Mouse (Mus musculus): ENCODE measurements around the gene Susd1. TPM values are rescaled to one million over a fixed set of nuclear protein-coding genes. Genes with fewer than 3 reads are reported as not detected.

Susd1 gene
- polyA plus RNA-seq, 1 experiment from 2014 or later = 11.2 TPM

DNA sequence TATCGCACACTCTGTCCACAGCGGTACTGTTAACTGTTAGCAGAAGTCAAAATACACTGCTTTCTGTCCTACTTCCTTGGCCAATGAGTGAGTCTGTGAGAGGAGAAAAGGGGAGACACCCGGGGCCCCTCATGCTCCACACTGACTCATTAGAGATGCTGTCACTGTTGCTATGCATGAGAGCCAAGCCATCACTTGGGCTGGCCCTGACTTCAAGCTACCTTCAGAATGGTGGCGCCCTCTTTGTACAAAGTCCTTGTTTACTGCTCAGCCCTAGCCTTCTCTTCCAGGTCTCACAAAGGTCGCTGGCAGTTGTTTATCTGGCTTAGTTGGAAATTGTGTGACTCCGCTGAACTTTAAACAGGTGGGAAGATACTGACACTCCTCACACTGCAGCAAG lies 119.8 kb downstream of the Susd1 start:
- H3K9ac ChIP-seq = no peak overlapping the region
- no peaks in the 10 kb centered on the region for H3K27me3 ChIP-seq
- no peaks in the 10 kb centered on the region for H3K9me3 ChIP-seq (replicated peaks)
- H3K4me3 ChIP-seq (replicated peaks) = no peak overlapping the region
- 76% methylated on average over 6 of the region's 6 CpGs for WGBS (ENCODE audit: insufficient replicate concordance)
- DNase-seq (no peak), ATAC-seq (ENCODE audit: low read depth) (peak; percentile 38)
- peaks cover 28% of the 10 kb centered on the region for H3K4me1 ChIP-seq (replicated peaks)
- H3K36me3 ChIP-seq = peaks cover 28% of the 10 kb centered on the region
- peak overlapping the region; percentile 41; the same call in 1 of the 2 replicates for H3K27ac ChIP-seq
- H3K4me2 ChIP-seq = no peak overlapping the region

DNA sequence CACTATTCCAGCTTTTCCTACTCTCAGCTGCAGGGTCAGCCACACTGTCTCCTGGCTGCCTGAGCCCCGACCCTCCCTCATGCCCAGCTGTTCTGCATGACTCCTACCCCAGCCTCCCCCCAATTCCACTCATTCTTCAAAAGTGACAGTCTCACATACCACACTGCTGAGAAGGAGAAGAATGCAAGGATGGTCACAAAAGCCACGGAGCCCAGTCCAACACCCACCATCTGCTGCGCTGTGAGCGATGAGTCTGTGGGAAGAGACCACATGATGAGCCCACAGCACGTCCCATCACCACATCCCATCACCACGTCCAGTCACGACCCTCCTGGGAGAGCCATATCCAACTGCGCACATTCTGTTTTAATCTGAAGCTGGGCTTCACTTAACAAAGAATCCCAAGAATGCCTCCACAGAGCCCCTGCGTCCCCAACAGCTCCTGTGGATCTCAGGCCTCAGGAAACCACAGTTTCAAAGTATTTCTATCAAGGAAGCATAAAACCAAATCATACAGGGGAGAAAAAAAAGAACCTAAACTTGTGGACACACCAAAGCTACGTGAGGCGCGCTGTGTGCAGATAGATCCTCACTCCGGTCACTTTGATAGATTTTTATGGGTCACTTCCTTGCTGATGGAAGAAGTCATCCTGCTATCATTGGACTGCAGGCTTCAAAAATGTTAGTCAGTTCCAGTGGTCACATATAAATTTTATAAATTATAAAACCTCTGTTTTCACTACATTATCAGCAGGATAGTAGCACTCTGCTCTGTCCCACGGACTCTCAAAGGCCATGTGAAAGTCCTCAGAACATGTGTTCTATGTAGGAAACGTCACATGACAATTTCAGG lies 122.7 kb downstream of the Susd1 start:
- no peak overlapping the region for H3K9ac ChIP-seq
- 77% methylated on average over 15 of the region's 15 CpGs for WGBS (ENCODE audit: insufficient replicate concordance)
- DNase-seq (no peak), ATAC-seq (ENCODE audit: low read depth) (no peak)
- peaks cover 18% of the 10 kb centered on the region for H3K4me1 ChIP-seq (replicated peaks)
- H3K27ac ChIP-seq = no peak overlapping the region
- no peaks in the 10 kb centered on the region for H3K27me3 ChIP-seq
- no peak overlapping the region for H3K4me3 ChIP-seq (replicated peaks)
- H3K9me3 ChIP-seq (replicated peaks) = no peaks in the 10 kb centered on the region
- peaks cover 28% of the 10 kb centered on the region for H3K36me3 ChIP-seq
- no peak overlapping the region for H3K4me2 ChIP-seq

DNA sequence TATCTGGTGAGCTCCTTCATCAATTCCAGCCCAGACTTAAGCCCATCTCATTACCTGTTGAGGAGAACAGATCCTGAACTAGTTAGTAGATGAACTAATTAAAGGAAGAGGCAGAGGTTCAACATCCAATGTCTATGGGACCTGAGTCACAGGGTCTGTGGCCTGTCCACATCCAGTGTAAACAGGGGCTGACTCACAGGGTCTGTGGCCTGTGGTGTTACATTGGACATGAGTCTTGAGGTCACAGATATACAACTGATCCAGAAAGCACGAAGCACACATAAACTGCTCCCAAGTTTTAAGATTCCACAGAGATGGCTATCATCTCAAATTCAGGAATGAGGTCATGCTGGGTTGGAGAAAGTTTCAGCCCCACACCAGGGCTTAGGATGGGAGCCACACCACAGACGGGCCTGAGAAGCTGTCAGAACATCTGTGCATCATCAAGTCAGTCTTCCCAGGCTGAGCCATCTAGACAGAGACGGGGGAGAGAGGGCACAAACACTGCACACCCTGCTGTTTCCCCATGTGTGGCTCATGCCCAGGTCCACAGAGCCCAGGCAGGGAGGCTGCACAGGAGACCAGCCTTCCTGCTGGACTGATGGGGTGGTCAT lies 123.4 kb downstream of the Susd1 start:
- DNase-seq (no peak), ATAC-seq (ENCODE audit: low read depth) (no peak)
- peaks cover 15% of the 10 kb centered on the region for H3K4me1 ChIP-seq (replicated peaks)
- H3K9ac ChIP-seq = no peak overlapping the region
- H3K4me3 ChIP-seq (replicated peaks) = no peak overlapping the region
- no peak overlapping the region for H3K27ac ChIP-seq
- no peaks in the 10 kb centered on the region for H3K9me3 ChIP-seq (replicated peaks)
- H3K4me2 ChIP-seq = no peak overlapping the region
- 69% methylated on average over 3 of the region's 3 CpGs for WGBS (ENCODE audit: insufficient replicate concordance)
- H3K27me3 ChIP-seq = no peaks in the 10 kb centered on the region
- H3K36me3 ChIP-seq = peaks cover 23% of the 10 kb centered on the region

- H3K9ac ChIP-seq = no peak overlapping the region
- DNase-seq = no peak
- H3K4me3 ChIP-seq (replicated peaks) = no peak overlapping the region
- no peaks in the 10 kb centered on the region for H3K9me3 ChIP-seq (replicated peaks)
- no peak overlapping the region for H3K4me2 ChIP-seq
- H3K4me1 ChIP-seq (replicated peaks) = no peaks in the 10 kb centered on the region
- no peak for ATAC-seq (ENCODE audit: low read depth)
- no peaks in the 10 kb centered on the region for H3K27me3 ChIP-seq
- 72% methylated on average over 7 of the region's 7 CpGs for WGBS (ENCODE audit: insufficient replicate concordance)
- H3K27ac ChIP-seq = no peak overlapping the region
- peaks cover 22% of the 10 kb centered on the region for H3K36me3 ChIP-seq
Measured at GRCm38 (mm10) chr4:59312945-59313344, 125.5 kb downstream of the Susd1 start.

DNA sequence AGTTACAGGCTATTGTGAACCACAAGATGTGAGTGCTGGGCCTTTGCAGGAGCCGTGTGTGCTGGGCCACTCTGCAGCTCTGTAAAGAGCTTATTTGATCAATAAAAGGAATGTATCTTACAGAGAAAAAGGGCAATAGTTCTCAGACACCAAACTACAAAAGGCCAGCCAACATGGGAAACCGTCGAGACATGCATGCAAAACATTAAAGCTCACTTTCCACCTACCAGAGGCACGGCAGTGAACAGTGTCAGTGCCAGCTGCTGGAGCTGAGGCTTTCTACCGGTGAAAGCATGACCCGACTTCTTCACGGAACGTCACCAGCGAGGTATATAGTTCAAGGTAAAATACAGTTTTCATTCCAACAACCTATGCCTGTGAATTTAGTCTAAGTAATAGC lies 127.8 kb downstream of the Susd1 start:
- Histone ChIP-seq H3K27ac (no peak overlapping the region), H3K9ac (no peak overlapping the region), H3K9me3 (replicated peaks) (no peaks in the 10 kb centered on the region), H3K27me3 (no peaks in the 10 kb centered on the region), H3K4me2 (no peak overlapping the region), H3K4me3 (replicated peaks) (no peak overlapping the region), H3K4me1 (replicated peaks) (no peaks in the 10 kb centered on the region), H3K36me3 (peaks cover 13% of the 10 kb centered on the region; the same call in 1 of the 2 replicates)
- ATAC-seq (ENCODE audit: low read depth) = no peak
- 86% methylated on average over 9 of the region's 9 CpGs for WGBS (ENCODE audit: insufficient replicate concordance)
- no peak for DNase-seq

DNA sequence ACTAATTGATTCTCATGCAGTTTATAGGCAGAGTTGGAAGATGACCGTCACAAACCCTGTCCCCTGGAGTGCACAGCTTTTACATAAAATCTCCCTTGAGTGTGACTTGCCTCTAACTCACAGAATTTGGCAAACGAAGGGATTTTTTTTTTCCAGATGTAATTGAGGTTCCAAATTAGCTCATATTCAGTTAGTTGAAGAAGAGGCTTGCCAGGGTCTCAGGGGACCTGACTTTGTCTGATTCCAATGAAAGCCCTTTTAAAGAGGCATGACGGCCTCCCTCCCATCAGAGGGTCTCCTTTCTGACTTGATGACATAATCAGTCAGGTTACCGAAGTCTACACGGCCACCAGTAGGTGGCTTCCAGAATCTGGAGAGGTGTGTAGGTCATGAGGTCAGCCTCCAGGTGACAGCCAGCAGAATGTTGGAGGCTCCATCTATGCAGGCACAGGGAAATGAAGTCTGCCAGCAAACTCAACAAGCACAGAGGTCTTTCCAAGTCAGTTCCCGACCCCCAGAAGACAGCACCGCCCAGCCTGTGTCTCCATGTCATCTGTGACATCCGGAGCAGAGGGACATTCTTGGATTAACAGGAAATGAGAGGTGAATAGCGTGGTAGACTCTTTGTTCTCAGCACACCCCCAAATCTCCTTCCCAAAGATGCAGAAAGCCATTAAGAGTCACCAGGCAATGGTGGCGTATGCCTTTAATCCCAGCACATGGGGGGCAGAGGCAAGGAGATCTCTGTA lies 130.4 kb downstream of the Susd1 start:
- H3K27ac ChIP-seq = no peak overlapping the region
- H3K9me3 ChIP-seq (replicated peaks) = no peaks in the 10 kb centered on the region
- WGBS (ENCODE audit: insufficient replicate concordance) = 85% methylated on average over 10 of the region's 10 CpGs
- no peak overlapping the region for H3K4me3 ChIP-seq (replicated peaks)
- no peak for DNase-seq
- no peaks in the 10 kb centered on the region for H3K27me3 ChIP-seq
- ATAC-seq (ENCODE audit: low read depth) = no peak
- no peaks in the 10 kb centered on the region for H3K36me3 ChIP-seq
- H3K4me2 ChIP-seq = no peak overlapping the region
- no peak overlapping the region for H3K9ac ChIP-seq
- no peaks in the 10 kb centered on the region for H3K4me1 ChIP-seq (replicated peaks)

DNA sequence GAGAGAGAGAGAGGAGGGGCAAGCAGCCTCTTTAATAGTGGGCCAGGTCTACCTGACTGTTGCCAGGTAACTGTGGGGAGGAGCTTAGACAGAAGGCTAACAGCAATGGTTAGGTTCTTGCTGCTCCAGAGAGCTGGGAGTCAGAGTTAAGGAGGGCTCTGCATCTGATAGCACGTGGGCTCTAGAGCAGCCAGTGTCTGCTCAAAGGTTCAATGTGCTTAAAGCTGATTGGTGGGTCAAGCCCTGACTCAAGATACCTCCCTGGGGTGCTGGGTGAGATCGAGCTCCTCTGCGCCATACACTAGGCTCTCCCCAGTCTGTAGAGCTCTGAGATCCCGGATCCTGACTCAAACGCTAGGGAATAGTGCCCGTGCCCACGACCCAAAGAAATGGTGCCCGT lies 136.0 kb downstream of the Susd1 start:
- no peaks in the 10 kb centered on the region for H3K27me3 ChIP-seq
- no peaks in the 10 kb centered on the region for H3K4me1 ChIP-seq (replicated peaks)
- 80% methylated on average over 8 of the region's 8 CpGs for WGBS (ENCODE audit: insufficient replicate concordance)
- H3K9ac ChIP-seq = no peak overlapping the region
- ATAC-seq (ENCODE audit: low read depth) (peak; percentile 50; the same call in 1 of the 2 replicates), DNase-seq (no peak)
- no peaks in the 10 kb centered on the region for H3K9me3 ChIP-seq (replicated peaks)
- no peak overlapping the region for H3K4me3 ChIP-seq (replicated peaks)
- no peaks in the 10 kb centered on the region for H3K36me3 ChIP-seq
- H3K27ac ChIP-seq = no peak overlapping the region
- H3K4me2 ChIP-seq = no peak overlapping the region

- H3K27me3 ChIP-seq = no peaks in the 10 kb centered on the region
- no peaks in the 10 kb centered on the region for H3K9me3 ChIP-seq (replicated peaks)
- H3K36me3 ChIP-seq = no peaks in the 10 kb centered on the region
- DNase-seq (no peak), ATAC-seq (ENCODE audit: low read depth) (peak; percentile 26; the same call in 1 of the 2 replicates)
- H3K27ac ChIP-seq = no peak overlapping the region
- H3K4me2 ChIP-seq = no peak overlapping the region
- H3K9ac ChIP-seq = no peak overlapping the region
- H3K4me3 ChIP-seq (replicated peaks) = no peak overlapping the region
- WGBS (ENCODE audit: insufficient replicate concordance) = 75% methylated on average over 9 of the region's 9 CpGs
- no peaks in the 10 kb centered on the region for H3K4me1 ChIP-seq (replicated peaks)
Measured at GRCm38 (mm10) chr4:59301025-59301815, 137.2 kb downstream of the Susd1 start.

DNA sequence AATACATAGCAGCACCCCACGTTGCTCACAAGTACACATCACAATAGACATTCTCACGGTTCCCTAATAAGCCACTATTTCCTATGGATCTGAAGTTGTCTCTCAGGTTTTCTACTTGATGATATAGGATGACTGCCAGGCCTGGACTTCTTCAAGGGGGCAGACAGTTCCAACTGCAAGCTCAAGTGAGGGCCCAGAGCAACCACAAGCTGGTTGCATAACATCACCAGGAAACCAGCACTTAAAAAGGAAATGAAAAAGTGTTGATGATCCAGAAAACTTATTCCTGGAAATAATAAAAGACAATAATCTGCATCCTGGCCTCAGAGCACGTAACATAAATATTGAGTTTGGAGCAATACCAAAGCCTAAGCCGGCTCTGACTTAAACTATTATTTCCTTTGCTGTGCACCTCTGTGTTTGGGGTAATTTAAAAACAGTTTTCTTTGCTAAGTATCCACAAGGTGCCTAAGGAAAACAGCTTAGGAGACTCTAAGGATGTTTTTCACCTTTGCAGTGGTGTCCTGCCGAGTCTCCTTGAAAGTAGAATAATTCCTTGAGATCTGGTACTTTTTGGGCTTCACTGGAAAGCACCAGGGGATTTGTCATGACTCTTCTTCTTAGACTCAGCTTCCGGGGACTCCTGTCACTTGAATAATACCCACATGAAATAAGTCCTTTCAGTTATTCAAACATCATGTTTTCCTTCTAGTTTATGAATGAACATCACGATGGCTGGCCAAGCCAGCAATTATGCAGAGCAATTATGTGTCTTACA lies 139.5 kb downstream of the Susd1 start:
- 58% methylated on average over 7 of the region's 7 CpGs for WGBS (ENCODE audit: insufficient replicate concordance)
- H3K27ac ChIP-seq = no peak overlapping the region
- no peak for DNase-seq
- no peaks in the 10 kb centered on the region for H3K36me3 ChIP-seq
- no peak overlapping the region for H3K9ac ChIP-seq
- H3K9me3 ChIP-seq (replicated peaks) = no peaks in the 10 kb centered on the region
- no peak overlapping the region for H3K4me2 ChIP-seq
- peaks cover 10% of the 10 kb centered on the region for H3K4me1 ChIP-seq (replicated peaks)
- ATAC-seq (ENCODE audit: low read depth) = no peak
- no peak overlapping the region for H3K4me3 ChIP-seq (replicated peaks)
- H3K27me3 ChIP-seq = no peaks in the 10 kb centered on the region

DNA sequence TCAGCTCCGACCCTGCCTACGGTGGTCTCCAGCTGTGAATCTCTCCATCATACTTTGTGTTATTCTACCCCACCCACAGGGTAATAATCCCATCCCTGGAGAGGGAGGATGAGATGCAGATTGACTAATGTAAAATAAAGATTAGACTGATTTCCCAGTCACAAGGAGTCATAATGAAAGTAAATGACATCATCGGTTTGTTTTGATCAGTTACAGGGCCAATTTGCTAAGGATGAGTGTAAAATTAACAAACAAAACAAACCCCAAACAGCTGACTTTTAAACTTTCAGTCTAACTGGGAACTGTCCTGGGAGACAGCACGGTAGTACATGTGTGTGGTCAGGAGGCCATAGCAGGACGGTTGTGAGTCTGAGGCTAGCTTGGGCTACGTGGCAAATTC lies 143.3 kb downstream of the Susd1 start:
- Histone ChIP-seq H3K9ac (no peak overlapping the region), H3K27me3 (no peaks in the 10 kb centered on the region), H3K4me3 (replicated peaks) (no peak overlapping the region), H3K9me3 (replicated peaks) (no peaks in the 10 kb centered on the region), H3K36me3 (no peaks in the 10 kb centered on the region), H3K4me2 (no peak overlapping the region), H3K4me1 (replicated peaks) (peaks cover 28% of the 10 kb centered on the region), H3K27ac (no peak overlapping the region)
- no peak for ATAC-seq (ENCODE audit: low read depth)
- no peak for DNase-seq
- WGBS (ENCODE audit: insufficient replicate concordance) = 83% methylated on average over 6 of the region's 6 CpGs

Data from liver, embryonic 13.5 days (tissue).